Mouse (Mus musculus): Measurements from ENCODE around the gene Nkpd1. TPM values are rescaled to one million over a fixed set of nuclear protein-coding genes. Genes with fewer than 3 reads are reported as not detected.

Gene Nkpd1
- total and polyA plus RNA-seq, 3 experiments: 1.1 to 2.1 (median 1.9) TPM

DNA sequence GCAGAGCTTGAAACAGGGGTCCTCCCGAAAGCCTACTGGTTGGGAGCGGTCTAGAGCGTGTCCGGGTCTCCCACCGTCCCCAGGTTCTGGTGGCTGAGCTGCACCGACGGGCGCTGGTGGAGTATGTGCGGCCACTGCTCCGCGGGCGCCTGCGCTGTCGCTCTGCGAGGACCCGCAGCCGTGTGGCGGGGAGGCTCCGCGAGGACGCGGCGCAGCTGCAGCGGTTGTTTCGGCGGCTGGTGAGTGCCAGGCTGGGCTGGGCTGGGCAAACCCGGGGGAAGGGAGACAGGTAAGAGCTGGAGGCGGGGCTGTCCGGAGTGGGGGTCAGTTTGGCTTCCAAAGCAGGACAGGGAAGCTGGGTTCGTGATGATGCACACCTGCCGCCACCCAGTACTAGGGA, 28.1 kb upstream of the Nkpd1 start:
- dilution Hi-C loops (cut with MboI; ENCODE audit: extremely low pct_ligation_motif_present, extremely low pct_unique_long_range_greater_than_20kb, low sequenced_read_pairs) (no loop called here), in situ Hi-C loops (cut with MboI; ENCODE audit: low pct_ligation_motif_present, low pct_unique_long_range_greater_than_20kb, low sequenced_read_pairs) (no loop called here)
- H3K4me1 ChIP-seq (ENCODE audit: control insufficient read depth in 1 of 2, insufficient read depth in 2 of 2): 0 out of 4 replicates have a peak, but pooled peaks cover 0 to 3% of the 10 kb centered on the region in 2 experiments
- no peak for TF ChIP-seq USF2 (conservative IDR thresholded peaks at IDR 0.05; ENCODE audit: low read depth, low read length)
- TF ChIP-seq SMC3 (IDR thresholded peaks at IDR 0.05; ENCODE audit: low read depth, low read length): no peak
- TF ChIP-seq IRF4 (IDR thresholded peaks at IDR 0.05; ENCODE audit: low read depth, low read length): no peak
- TF ChIP-seq CHD2 (IDR thresholded peaks at IDR 0.05; ENCODE audit: low read length): no peak
- TF ChIP-seq UBTF (IDR thresholded peaks at IDR 0.05; ENCODE audit: low read depth, low read length): no peak
- TF ChIP-seq CHD1 (IDR thresholded peaks at IDR 0.05; ENCODE audit: low read depth, low read length): no peak
- no peak for TF ChIP-seq JUN (IDR thresholded peaks at IDR 0.05; ENCODE audit: insufficient read depth, low read depth, low read length)
- TF ChIP-seq GABPA (IDR thresholded peaks at IDR 0.05; ENCODE audit: insufficient replicate concordance, low read depth, low read length): no peak
- TF ChIP-seq POLR2A (IDR thresholded peaks at IDR 0.05; ENCODE audit: low read depth, low read length): no peak
- H3K36me3 ChIP-seq (replicated peaks in 1 of 2; ENCODE audit: control insufficient read depth in 1 of 2, insufficient read depth in 1 of 2, low read length in 1 of 2): no peaks in the 10 kb centered on the region
- no peak overlapping the region for H3K4me3 ChIP-seq (replicated peaks in 1 of 3; ENCODE audit: low read depth in 2 of 3, low read length in 2 of 3, poor library complexity in 1 of 3)
- no peaks in the 10 kb centered on the region for H3K79me2 ChIP-seq (replicated peaks; ENCODE audit: control insufficient read depth, extremely low read depth, insufficient read depth, poor library complexity, severe bottlenecking)
- H3K9me3 ChIP-seq (replicated peaks; ENCODE audit: low read length): peaks cover 2% of the 10 kb centered on the region
- no peak for DNase-seq (ENCODE audit: extremely low read depth)
- H3K27me3 ChIP-seq (replicated peaks): peaks cover 76% of the 10 kb centered on the region
- H3K4me2 ChIP-seq (ENCODE audit: insufficient read depth, low read depth, poor library complexity, severe bottlenecking): no peak overlapping the region
- no peak overlapping the region for H3K27ac ChIP-seq (ENCODE audit: insufficient read depth, low read depth)
- no peak overlapping the region for H3K9ac ChIP-seq (ENCODE audit: insufficient read depth, low read depth)

DNA sequence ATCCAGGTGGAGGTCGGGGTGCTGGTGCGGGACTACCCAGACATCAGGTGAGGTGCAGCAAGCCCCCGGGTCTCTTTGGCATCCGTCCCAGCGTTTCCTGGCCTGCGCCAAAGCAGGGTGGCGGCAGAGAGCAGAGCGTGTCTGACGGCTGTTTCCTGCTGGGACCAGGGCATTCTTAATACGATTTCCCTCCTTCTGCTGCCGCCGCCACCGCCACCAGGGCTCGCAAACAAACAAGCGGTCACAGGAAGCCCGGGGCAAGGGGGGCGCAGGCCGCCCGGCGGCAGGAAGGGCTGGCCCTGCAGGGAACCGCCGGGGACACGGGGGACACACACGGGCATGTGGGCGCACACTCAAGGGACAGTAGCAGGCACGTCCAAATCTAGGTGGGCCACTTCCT, 25.9 kb upstream of the Nkpd1 start:
- no peak for DNase-seq (ENCODE audit: extremely low read depth)
- Histone ChIP-seq H3K27me3 (replicated peaks) (peaks cover 84% of the 10 kb centered on the region), H3K9me3 (replicated peaks; ENCODE audit: low read length) (peaks cover 2% of the 10 kb centered on the region), H3K79me2 (replicated peaks; ENCODE audit: control insufficient read depth, extremely low read depth, insufficient read depth, poor library complexity, severe bottlenecking) (no peaks in the 10 kb centered on the region), H3K4me3 (replicated peaks in 1 of 3; ENCODE audit: low read depth in 2 of 3, low read length in 2 of 3, poor library complexity in 1 of 3) (no peak overlapping the region), H3K4me1 (ENCODE audit: control insufficient read depth in 1 of 2, insufficient read depth in 2 of 2) (0 out of 4 replicates have a peak, but pooled peaks cover 0 to 3% of the 10 kb centered on the region in 2 experiments), H3K36me3 (replicated peaks in 1 of 2; ENCODE audit: control insufficient read depth in 1 of 2, insufficient read depth in 1 of 2, low read length in 1 of 2) (no peaks in the 10 kb centered on the region), H3K4me2 (ENCODE audit: insufficient read depth, low read depth, poor library complexity, severe bottlenecking) (0 out of 2 replicates have a peak overlapping the region, but pooled peaks have one; percentile 30), H3K9ac (ENCODE audit: insufficient read depth, low read depth) (no peak overlapping the region), H3K27ac (ENCODE audit: insufficient read depth, low read depth) (no peak overlapping the region)
- in situ Hi-C loops (cut with MboI; ENCODE audit: low pct_ligation_motif_present, low pct_unique_long_range_greater_than_20kb, low sequenced_read_pairs): no loop called here
- TF ChIP-seq CTCF (conservative IDR thresholded peaks at IDR 0.05 in 1 of 2, IDR thresholded peaks at IDR 0.05 in 1 of 2; ENCODE audit: low read depth in 2 of 2, low read length in 2 of 2) (0 out of 4 replicates have a peak, but pooled peaks of 1 of the 2 experiments have one; percentile 6), POLR2A (IDR thresholded peaks at IDR 0.05; ENCODE audit: low read depth, low read length) (no peak)
- dilution Hi-C loops (cut with MboI; ENCODE audit: extremely low pct_ligation_motif_present, extremely low pct_unique_long_range_greater_than_20kb, low sequenced_read_pairs): no loop called here

DNA sequence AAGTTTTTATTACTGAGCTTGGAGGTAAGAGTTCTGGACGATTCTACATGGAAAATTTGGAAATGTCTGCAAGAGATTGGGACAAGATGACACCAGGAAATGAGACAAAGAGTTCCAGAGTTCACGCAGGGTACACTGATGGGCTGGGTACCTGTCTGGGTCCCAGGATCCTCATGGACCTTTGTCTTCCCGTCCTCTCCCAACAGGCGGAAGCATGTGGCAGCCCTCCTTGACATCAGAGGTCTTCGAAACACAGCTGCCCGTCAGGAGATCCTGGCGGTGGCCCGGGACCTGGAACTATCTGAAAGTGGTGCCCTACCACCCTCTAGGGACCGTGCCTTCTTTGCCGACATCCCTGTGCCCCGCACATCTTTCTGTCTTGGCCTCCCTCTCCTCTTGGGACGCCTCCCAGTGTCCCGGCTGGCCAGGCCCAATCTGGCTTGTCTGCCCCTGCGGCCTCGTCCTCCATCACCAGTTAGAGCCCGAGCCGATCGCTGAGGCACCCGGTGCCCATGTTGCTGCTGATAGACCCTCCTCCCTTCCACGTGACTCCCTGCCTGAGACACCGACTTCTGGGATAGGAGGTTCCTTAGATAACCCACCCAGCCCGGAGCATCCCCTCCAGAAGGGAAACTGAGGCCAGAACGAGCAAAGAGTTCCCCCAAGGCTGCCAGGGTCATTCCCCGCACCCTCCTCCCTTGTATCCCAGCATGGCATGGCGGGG, 22.7 kb upstream of the Nkpd1 start:
- H3K9me3 ChIP-seq (replicated peaks; ENCODE audit: low read length): no peaks in the 10 kb centered on the region
- no peaks in the 10 kb centered on the region for H3K79me2 ChIP-seq (replicated peaks; ENCODE audit: control insufficient read depth, extremely low read depth, insufficient read depth, poor library complexity, severe bottlenecking)
- dilution Hi-C loops (cut with MboI; ENCODE audit: extremely low pct_ligation_motif_present, extremely low pct_unique_long_range_greater_than_20kb, low sequenced_read_pairs) (no loop called here), in situ Hi-C loops (cut with MboI; ENCODE audit: low pct_ligation_motif_present, low pct_unique_long_range_greater_than_20kb, low sequenced_read_pairs) (no loop called here)
- no peak overlapping the region for H3K4me2 ChIP-seq (ENCODE audit: insufficient read depth, low read depth, poor library complexity, severe bottlenecking)
- no peak overlapping the region for H3K9ac ChIP-seq (ENCODE audit: insufficient read depth, low read depth)
- no peak overlapping the region for H3K27ac ChIP-seq (ENCODE audit: insufficient read depth, low read depth)
- no peak overlapping the region for H3K4me3 ChIP-seq (replicated peaks in 1 of 3; ENCODE audit: low read depth in 2 of 3, low read length in 2 of 3, poor library complexity in 1 of 3)
- H3K36me3 ChIP-seq (replicated peaks in 1 of 2; ENCODE audit: control insufficient read depth in 1 of 2, insufficient read depth in 1 of 2, low read length in 1 of 2): no peaks in the 10 kb centered on the region
- TF ChIP-seq ZKSCAN1 (IDR thresholded peaks at IDR 0.05; ENCODE audit: borderline replicate concordance, low read depth, low read length): no peak
- TF ChIP-seq BHLHE40 (IDR thresholded peaks at IDR 0.05; ENCODE audit: low read depth, low read length): no peak
- no peak for TF ChIP-seq NELFE (IDR thresholded peaks at IDR 0.05; ENCODE audit: low read depth, low read length)
- TF ChIP-seq USF1 (IDR thresholded peaks at IDR 0.05; ENCODE audit: low read depth, low read length): no peak
- TF ChIP-seq HCFC1 (IDR thresholded peaks at IDR 0.05; ENCODE audit: low read depth, low read length): no peak
- TF ChIP-seq MAFK (IDR thresholded peaks at IDR 0.05; ENCODE audit: insufficient replicate concordance, low read length): no peak
- TF ChIP-seq ZNF384 (IDR thresholded peaks at IDR 0.05; ENCODE audit: low read depth, low read length): no peak
- TF ChIP-seq RAD21 (IDR thresholded peaks at IDR 0.05; ENCODE audit: low read depth, low read length): no peak
- TF ChIP-seq CHD2 (IDR thresholded peaks at IDR 0.05; ENCODE audit: low read length): no peak
- no peak for TF ChIP-seq POLR2AphosphoS2 (IDR thresholded peaks at IDR 0.05; ENCODE audit: low read depth, low read length)
- H3K27me3 ChIP-seq (replicated peaks): peaks cover 63% of the 10 kb centered on the region
- DNase-seq (ENCODE audit: extremely low read depth): no peak
- 0 out of 4 replicates have a peak, but pooled peaks cover 0 to 3% of the 10 kb centered on the region in 2 experiments for H3K4me1 ChIP-seq (ENCODE audit: control insufficient read depth in 1 of 2, insufficient read depth in 2 of 2)

Data from CH12.LX (cell line).